Mouse (Mus musculus) gastrocnemius, postnatal 36 days (tissue): ENCODE results near the gene Mrgprh. TPM values are rescaled to one million over a fixed set of nuclear protein-coding genes. Genes with fewer than 3 reads are reported as not detected.

Source experiments
- DNase-seq, 2 experiments: peaks; one replicate each; pipeline ENCODE4 v3.0.0; 2022
- intact Hi-C: fragments of 180-260 bp; cut with DNase I; formaldehyde crosslinking; loops from one replicate; pipeline ENCODE4 v1.15.1; 2025
- microRNA-seq, 2 experiments: library from miRNA; unstranded; fragments of <30 nt; microRNA quantifications; one replicate each; pipeline ENCODE4 v1.2.0; 2021
- total RNA-seq, 2 experiments: library from RNA; stranded (reverse); gene quantifications; 2 replicates each; pipeline ENCODE4 v1.2.3; 2021

The Mrgprh gene
- total RNA-seq, 2 experiments from 2014 or later: 2.1 to 4.1 TPM

DNA sequence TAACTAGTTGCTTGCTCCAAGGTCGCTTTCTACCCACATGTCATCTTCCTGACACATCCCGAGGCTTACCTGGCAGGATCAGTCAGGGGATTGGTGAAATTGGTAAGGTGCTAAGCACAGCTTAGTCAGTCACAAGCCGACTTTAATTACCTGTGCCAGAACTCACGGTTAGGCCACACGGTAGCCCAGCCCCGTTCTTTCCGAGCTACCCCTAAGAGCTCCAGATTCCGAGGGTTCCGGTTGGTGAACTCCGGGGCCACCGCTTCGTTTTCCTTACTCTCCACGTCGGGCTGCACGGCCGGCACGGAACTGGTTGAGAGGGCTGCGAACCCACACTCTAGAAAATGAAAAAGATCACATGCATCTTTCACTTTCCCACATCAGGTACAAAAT is 39.6 kb downstream of the Mrgprh start, which contains the start of gene Tcp1:
TSS of gene Tcp1 (plus strand) at position 214 of the 393 bp plus-strand sequence.
- DNase-seq: no peak
- intact Hi-C loops: loop anchor here (5.0 kb wide), 2 partner anchors 62 to 77 kb away; partner anchors contain the start of gene Wtap

DNA sequence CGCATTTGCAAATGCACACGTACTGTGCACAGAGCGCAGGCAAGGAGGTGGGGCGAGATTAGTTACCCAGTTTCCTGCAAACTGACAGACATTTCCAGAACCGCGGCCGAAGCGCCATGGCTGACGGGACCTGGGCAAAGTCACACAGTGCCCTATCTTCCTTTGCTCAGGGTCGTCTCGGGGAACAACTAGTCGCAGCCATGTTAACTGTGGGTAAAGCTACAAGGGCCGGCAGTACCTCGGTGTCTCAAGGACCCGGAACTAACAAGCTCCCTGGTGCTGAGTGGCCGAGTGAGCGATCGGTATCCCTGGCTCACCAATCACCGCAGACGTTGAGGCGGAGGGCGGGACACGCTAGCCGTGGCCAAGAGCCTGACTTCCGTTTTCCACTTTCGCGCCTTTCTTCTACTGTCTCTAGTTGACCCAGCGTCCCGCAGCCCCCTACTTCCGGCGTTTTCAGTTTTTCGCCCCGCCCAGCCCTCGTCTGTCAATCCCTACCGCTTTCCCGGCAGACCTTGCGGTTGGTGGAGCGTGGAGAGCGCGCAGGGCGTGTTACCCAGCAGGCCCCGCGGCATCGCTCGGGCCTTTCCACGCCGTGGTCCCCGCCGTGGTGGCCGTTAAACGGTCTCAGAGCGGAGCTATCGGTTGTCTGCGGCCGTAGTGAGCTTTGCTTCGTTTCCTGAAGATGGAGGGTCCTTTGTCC is 40.2 kb downstream of the Mrgprh start, which contains the start of gene Mrpl18:
TSS of gene Mrpl18 (minus strand) at position 465 of the 703 bp plus-strand sequence.
- peak; percentile 97 to 98 for DNase-seq
- intact Hi-C loops: loop anchor here (5.0 kb wide), 2 partner anchors 61 to 76 kb away; partner anchors contain the start of gene Wtap

DNA sequence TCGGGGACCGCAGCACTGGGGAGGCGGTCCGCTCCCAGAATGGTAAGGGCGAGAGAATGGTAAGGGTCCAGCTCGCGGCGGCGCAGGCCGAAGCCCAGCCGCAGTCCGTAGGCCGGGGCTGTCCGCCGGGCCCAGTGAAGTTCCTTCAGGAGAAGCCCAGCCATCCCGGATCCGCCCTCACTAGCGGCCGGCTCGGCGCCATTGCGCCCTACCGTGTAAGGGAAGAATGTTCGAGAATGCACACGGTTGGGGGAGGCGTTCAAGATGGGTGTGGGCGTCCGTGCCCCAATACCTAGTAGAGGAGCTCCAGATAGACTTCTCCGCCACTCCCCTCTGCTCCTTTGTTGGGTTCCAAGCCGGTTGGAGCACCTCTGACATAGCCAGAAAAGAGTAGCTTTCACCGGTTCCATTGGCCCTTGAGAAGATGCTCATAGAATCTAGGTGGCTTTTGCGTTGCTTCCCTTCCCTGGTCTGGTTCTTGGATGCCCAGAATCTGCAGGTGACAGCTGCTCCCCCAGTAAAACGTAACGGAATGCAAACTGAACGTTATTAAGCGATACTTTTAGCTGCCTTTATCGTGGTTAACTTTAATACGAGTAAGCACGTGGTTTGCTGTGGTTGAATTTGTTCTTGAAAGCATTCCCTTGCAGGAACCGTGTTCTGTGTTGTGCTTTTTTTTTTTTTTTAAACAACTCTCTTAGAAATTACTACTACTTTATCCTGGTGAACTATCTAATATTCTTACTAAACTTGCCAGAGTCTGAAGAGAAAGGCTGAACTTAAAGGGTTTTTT is 41.0 kb downstream of the Mrgprh start:
- intact Hi-C loops: loop anchor here (5.0 kb wide), 2 partner anchors 61 to 76 kb away; partner anchors contain the start of gene Wtap
- DNase-seq: peak in 1 of 2 experiments; percentile 22

DNA sequence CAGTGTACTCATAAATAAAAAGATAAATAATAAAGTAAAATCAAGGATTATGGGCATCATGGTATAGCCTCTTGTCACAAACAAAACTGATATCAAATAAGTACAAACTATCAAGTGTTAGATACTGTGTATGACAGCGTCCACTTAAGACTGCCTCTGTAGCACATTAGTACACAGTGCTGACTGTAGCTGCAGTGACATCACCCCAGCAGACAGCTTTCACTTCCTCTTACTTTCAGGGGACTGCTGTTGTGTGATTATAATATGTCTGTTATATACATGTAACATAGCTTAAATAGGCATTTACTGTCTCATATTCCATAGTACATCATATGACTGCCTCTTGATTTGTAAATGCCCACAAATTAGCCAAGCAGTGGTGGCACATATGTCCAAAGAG is 45.2 kb downstream of the Mrgprh start:
- DNase-seq: no peak

DNA sequence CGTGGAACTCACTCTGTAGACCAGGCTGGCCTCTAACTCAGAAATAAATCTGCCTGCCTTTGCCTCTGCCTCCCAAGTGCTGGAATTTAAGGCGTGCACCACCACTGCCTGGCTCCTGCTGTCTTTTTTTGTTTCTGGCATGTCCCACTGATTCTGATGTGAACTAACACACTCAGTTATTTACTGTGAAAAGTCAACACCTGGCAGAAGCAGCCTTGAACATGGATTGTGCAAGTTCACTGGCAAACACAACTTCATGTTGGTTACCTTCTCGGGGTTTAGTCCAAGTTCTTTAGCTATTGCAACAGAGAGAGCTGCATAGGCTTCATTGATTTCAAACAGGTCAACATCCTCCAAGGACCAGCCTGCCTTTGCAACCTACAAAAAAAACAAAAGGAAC is 49.2 kb downstream of the Mrgprh start:
- DNase-seq: no peak
- intact Hi-C loops: no loop called here

More for the DNA sequence above, 45.2 kb downstream of the Mrgprh start:
- intact Hi-C loops: loop anchor here (5.0 kb wide), 1 partner anchor 41 kb away; the partner anchor contains the start of gene Acat2

DNA sequence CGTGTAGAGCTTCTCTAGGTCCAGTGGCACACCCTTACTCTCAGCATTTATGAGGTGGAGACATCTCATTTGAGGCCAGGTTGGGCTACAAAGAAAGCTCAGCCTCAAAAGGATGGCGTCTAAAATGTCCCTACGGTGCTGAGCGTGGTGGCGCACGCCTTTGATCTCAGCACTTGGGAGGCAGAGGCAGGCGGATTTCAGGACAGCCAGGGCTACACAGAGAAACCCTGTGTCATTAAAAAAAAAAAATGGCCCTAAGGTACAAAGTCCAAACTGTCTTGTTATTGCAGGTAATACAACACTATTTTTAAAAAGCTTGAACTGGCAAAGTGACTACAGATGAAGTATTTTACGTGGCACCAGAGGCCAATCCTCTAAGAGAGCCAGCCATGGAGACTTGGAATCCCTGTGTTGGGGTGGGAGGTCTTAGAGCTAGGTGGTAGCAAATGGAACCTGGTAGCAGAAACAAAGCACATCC is 49.9 kb downstream of the Mrgprh start:
- intact Hi-C loops: no loop called here

More for the DNA sequence above, 49.9 kb downstream of the Mrgprh start:
- DNase-seq: no peak

Small RNAs within 50 kb of the gene (microRNA-seq; reads per million reads assigned to microRNA genes)
- 0 reads per million in 2 experiments for gene Gm24085

Other genes starting within 250 kb of the Mrgprh start
- gene Slc22a1, start 200.2 kb upstream of the Mrgprh start, total RNA-seq: not detected
- gene Igf2r, start 106.4 kb upstream of the Mrgprh start, total RNA-seq: 10 to 100 TPM; 41.0 to 42.8 TPM
- gene Mas1, start 7.9 kb upstream of the Mrgprh start, total RNA-seq: under 1 TPM; 0.22 to 0.54 TPM
- gene Pnldc1, start 34.2 kb downstream of the Mrgprh start, total RNA-seq: not detected
- gene Tcp1, start 39.7 kb downstream of the Mrgprh start, total RNA-seq: 100 to 1,000 TPM; 149 to 172 TPM
- gene Mrpl18, start 40.3 kb downstream of the Mrgprh start, total RNA-seq: 100 to 1,000 TPM in 1 of 2 experiments, 10 to 100 TPM in 1; 92.4 to 107 TPM
- not detected for gene Acat3, start 64.6 kb downstream of the Mrgprh start, total RNA-seq
- gene Acat2, start 84.7 kb downstream of the Mrgprh start, total RNA-seq: 1 to 10 TPM; 3.5 to 4.3 TPM
- 10 to 100 TPM; 22.4 to 25.6 TPM for gene Wtap, start 118.1 kb downstream of the Mrgprh start, total RNA-seq
- gene Sod2, start 130.8 kb downstream of the Mrgprh start, total RNA-seq: 100 to 1,000 TPM; 433 to 444 TPM
- gene Gpr31b, start 176.3 kb downstream of the Mrgprh start, total RNA-seq: not detected
- gene Tcp10b, start 185.1 kb downstream of the Mrgprh start, total RNA-seq: under 1 TPM; 0.32 to 0.74 TPM